Mouse (Mus musculus) macrophage (primary cell): ENCODE measurements around the gene Gm36864. TPM values are rescaled to one million over a fixed set of nuclear protein-coding genes. Genes with fewer than 3 reads are reported as not detected.
"Not testable (repeated sequence)": the region's sequence is repeated elsewhere in the genome, so short reads cannot be mapped to it uniquely, and the experiment has no call there.

Source experiments
- H3K27ac ChIP-seq: fragments of 350-480 bp; formaldehyde crosslinking; 2 replicates; pipeline ENCODE4 v1.9.0; 2021
- H3K36me3 ChIP-seq: fragments of 350-480 bp; formaldehyde crosslinking; 2 replicates; pipeline ENCODE4 v1.9.0; 2021; ENCODE audit errors: inconsistent target
- H3K4me3 ChIP-seq: fragments of 350-480 bp; formaldehyde crosslinking; 2 replicates; pipeline ENCODE4 v1.9.0; 2021; ENCODE audit errors: inconsistent target
- H3K79me2 ChIP-seq: fragments of 350-480 bp; formaldehyde crosslinking; 2 replicates; pipeline ENCODE4 v1.9.0; 2021; ENCODE audit errors: inconsistent target
- WGBS: methylation state at CpG from one replicate; pipeline ENCODE4 v1.1.7; 2026; ENCODE audit warnings: inconsistent platforms; ENCODE audit not compliant: missing documents; 5-methylcytosine and 5-hydroxymethylcytosine counted together
- polyA plus RNA-seq: library from polyadenylated mRNA; stranded (reverse); fragments of 250-400 nt; gene quantifications from 3 replicates; pipeline ENCODE4 v1.2.4, GENCODE M21; 2018; ENCODE audit warnings: inconsistent platforms

Gm36864 gene
- polyA plus RNA-seq, 1 experiment from 2014 or later = not detected

GRCm38 (mm10) chr7:44246055-44246983 lies 10.3 kb downstream of the Gm36864 start, which contains the start of the genes 1700028J19Rik and 2410002F23Rik:
Gene 1700028J19Rik (minus strand): TSS chr7:44246695.
Gene 2410002F23Rik (plus strand): TSS chr7:44246722.
- Histone ChIP-seq H3K27ac (peak within 1 kb of the TSS; percentile 89), H3K4me3 (peak within 1 kb of the TSS; percentile 96), H3K79me2 (peaks cover 29% of the 10 kb centered on the region), H3K36me3 (peaks cover 17% of the 10 kb centered on the region; the same call in 1 of the 2 replicates)
- under 1% methylated on average over 58 of the region's 62 CpGs for WGBS

GRCm38 (mm10) chr7:44246984-44247470 lies 11.1 kb downstream of the Gm36864 start:
- peaks cover 29% of the 10 kb centered on the region for H3K79me2 ChIP-seq
- under 1% methylated on average over 23 of the region's 23 CpGs for WGBS

DNA sequence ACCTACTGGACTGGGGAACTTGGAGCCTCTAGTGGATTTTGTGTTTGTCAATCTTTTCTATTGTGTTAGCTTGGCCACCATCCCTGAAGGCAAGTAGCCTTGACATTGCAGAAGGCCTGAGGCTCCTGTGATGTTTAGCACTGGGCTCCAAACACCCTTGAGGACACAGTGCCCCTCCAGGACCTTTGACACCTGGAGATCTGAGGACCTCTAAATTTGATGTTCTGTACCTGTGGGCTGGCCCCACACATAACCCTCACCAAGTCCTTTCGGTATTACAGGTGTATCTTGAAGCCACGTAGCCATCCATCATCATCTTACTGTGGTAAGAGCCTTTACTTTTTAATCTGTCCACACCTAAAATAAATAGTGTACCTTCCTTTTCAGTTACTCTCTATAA lies 12.0 kb downstream of the Gm36864 start:
- WGBS = 100% methylated on average over 2 of the region's 2 CpGs
- Histone ChIP-seq H3K27ac (no peak overlapping the region), H3K36me3 (peaks cover 17% of the 10 kb centered on the region; the same call in 1 of the 2 replicates), H3K4me3 (no peak overlapping the region), H3K79me2 (peaks cover 29% of the 10 kb centered on the region)

More at GRCm38 (mm10) chr7:44246984-44247470, 11.1 kb downstream of the Gm36864 start:
- peak overlapping the region; percentile 46 for H3K27ac ChIP-seq
- H3K4me3 ChIP-seq = peak overlapping the region; percentile 96
- H3K36me3 ChIP-seq = peaks cover 17% of the 10 kb centered on the region; the same call in 1 of the 2 replicates

DNA sequence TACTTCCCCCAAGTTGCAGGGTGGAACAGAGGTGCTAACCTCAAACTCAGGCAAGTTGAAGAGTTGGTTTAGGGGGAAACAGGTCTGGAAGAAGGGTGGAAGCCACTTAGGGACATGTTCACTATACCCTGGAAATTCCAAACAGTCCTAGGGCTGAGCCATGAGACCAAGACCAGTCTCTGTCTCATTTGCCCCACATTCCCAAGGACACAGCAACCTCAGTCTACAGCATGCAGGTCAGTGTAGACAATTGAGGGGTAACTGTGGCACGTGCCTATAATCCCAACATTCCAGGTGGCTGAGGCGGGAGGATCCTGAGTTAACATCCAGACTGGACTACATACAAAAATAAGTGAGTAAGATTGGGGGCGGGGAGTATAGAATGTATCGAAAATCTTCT lies 13.3 kb downstream of the Gm36864 start:
- Histone ChIP-seq H3K36me3 (peaks cover 17% of the 10 kb centered on the region; the same call in 1 of the 2 replicates), H3K79me2 (peaks cover 29% of the 10 kb centered on the region), H3K27ac (no peak overlapping the region), H3K4me3 (no peak overlapping the region)
- WGBS = 83% methylated on average over 4 of the region's 4 CpGs

GRCm38 (mm10) chr7:44250732-44251275 lies 14.8 kb downstream of the Gm36864 start:
- Histone ChIP-seq H3K79me2 (peaks cover 28% of the 10 kb centered on the region), H3K36me3 (peaks cover 17% of the 10 kb centered on the region; the same call in 1 of the 2 replicates)
- H3K27ac ChIP-seq, H3K4me3 ChIP-seq: not testable (repeated sequence)
- 95% methylated on average over 14 of the region's 17 CpGs for WGBS

GRCm38 (mm10) chr7:44253023-44253616 lies 17.1 kb downstream of the Gm36864 start:
- no peak overlapping the region for H3K27ac ChIP-seq
- WGBS = 86% methylated on average over 15 of the region's 15 CpGs
- H3K4me3 ChIP-seq = no peak overlapping the region
- H3K79me2 ChIP-seq = peaks cover 10% of the 10 kb centered on the region
- H3K36me3 ChIP-seq = peaks cover 17% of the 10 kb centered on the region; the same call in 1 of the 2 replicates

DNA sequence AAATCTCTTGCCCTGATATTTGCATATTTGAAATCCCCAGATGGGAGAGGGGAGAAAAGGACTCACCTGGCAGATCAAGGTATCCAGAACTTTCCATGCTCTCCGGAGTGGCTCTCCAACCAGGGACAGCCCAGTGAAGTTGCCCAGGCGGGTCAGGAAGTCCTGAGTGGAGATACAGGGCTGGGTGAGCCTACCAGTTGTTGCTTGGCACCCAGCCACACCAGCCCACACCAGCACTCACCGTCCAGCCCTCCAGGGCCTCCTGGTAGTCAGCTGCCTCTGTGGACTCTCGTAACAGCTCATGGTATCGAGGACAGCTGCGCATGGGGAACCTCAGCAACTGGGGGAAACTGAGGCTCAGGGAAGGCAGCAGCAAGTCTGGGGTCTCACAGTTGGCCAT lies 19.0 kb downstream of the Gm36864 start:
- no peak overlapping the region for H3K4me3 ChIP-seq
- no peak overlapping the region for H3K27ac ChIP-seq
- H3K36me3 ChIP-seq = peaks cover 9% of the 10 kb centered on the region; the same call in 1 of the 2 replicates
- 71% methylated on average over 6 of the region's 6 CpGs for WGBS
- H3K79me2 ChIP-seq = no peaks in the 10 kb centered on the region

GRCm38 (mm10) chr7:44257278-44257677 lies 21.3 kb downstream of the Gm36864 start, which contains the start of gene Acp4:
Gene Acp4 (minus strand): TSS chr7:44257378.
- H3K4me3 ChIP-seq = no peak within 1 kb of the TSS

GRCm38 (mm10) chr7:44260410-44260809 lies 24.4 kb downstream of the Gm36864 start:
- WGBS = 80% methylated on average over 5 of the region's 6 CpGs
- H3K27ac ChIP-seq = no peak overlapping the region
- H3K36me3 ChIP-seq = no peaks in the 10 kb centered on the region
- no peak overlapping the region for H3K4me3 ChIP-seq
- no peaks in the 10 kb centered on the region for H3K79me2 ChIP-seq

More at GRCm38 (mm10) chr7:44257278-44257677, 21.3 kb downstream of the Gm36864 start, which contains the start of gene Acp4:
- H3K36me3 ChIP-seq = no peaks in the 10 kb centered on the region
- 86% methylated on average over 4 of the region's 4 CpGs for WGBS
- no peak within 1 kb of the TSS for H3K27ac ChIP-seq
- no peaks in the 10 kb centered on the region for H3K79me2 ChIP-seq

GRCm38 (mm10) chr7:44261147-44261546 lies 25.2 kb downstream of the Gm36864 start, which contains the start of gene Gm15517:
Gene Gm15517 (plus strand): TSS chr7:44261447.
- H3K27ac ChIP-seq = no peak within 1 kb of the TSS
- H3K36me3 ChIP-seq = no peaks in the 10 kb centered on the region
- no peak within 1 kb of the TSS for H3K4me3 ChIP-seq
- H3K79me2 ChIP-seq = no peaks in the 10 kb centered on the region
- 34% methylated on average over 5 of the region's 5 CpGs for WGBS

GRCm38 (mm10) chr7:44262791-44263643 lies 27.0 kb downstream of the Gm36864 start:
- no peak overlapping the region for H3K4me3 ChIP-seq

DNA sequence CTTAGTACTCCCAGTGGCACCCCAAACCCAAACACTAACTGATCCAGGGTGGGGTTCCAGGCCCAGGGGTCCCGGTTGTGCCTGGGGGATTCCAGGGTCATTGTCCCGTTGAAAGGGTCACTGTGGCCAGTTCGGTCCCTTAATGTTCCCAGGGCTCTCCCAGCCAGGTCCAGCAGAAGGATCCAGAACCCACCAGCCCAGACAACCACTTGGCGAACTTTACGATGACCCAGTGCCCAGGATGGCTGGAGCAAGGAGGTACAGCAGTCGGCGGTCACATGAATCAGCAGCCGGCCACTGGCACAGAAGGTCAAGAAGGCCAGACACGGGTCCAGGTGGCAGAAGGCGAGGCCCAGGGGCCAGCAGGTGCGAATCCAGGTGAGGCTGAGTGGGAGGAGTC lies 32.1 kb downstream of the Gm36864 start:
- WGBS = 85% methylated on average over 11 of the region's 11 CpGs
- H3K79me2 ChIP-seq = no peaks in the 10 kb centered on the region
- no peaks in the 10 kb centered on the region for H3K36me3 ChIP-seq
- H3K27ac ChIP-seq = no peak overlapping the region
- H3K4me3 ChIP-seq = no peak overlapping the region

More at GRCm38 (mm10) chr7:44262791-44263643, 27.0 kb downstream of the Gm36864 start:
- Histone ChIP-seq H3K27ac (no peak overlapping the region), H3K79me2 (no peaks in the 10 kb centered on the region), H3K36me3 (no peaks in the 10 kb centered on the region)
- 4% methylated on average over 34 of the region's 34 CpGs for WGBS

- H3K79me2 ChIP-seq = no peaks in the 10 kb centered on the region
- 35% methylated on average over 2 of the region's 2 CpGs for WGBS
- no peak overlapping the region for H3K27ac ChIP-seq
Measured at GRCm38 (mm10) chr7:44269397-44269796, 33.4 kb downstream of the Gm36864 start.

More at GRCm38 (mm10) chr7:44269397-44269796, 33.4 kb downstream of the Gm36864 start:
- Histone ChIP-seq H3K36me3 (no peaks in the 10 kb centered on the region), H3K4me3 (no peak overlapping the region)
